Mouse (Mus musculus) CH12.LX (cell line): ENCODE data around the gene Nsl1. TPM values are rescaled to one million over a fixed set of nuclear protein-coding genes. Genes with fewer than 3 reads are reported as not detected.
"Not testable (repeated sequence)": the region's sequence is repeated elsewhere in the genome, so short reads cannot be mapped to it uniquely, and the experiment has no call there.

Experiments
- DNase-seq: peaks from one replicate; pipeline ENCODE4 v3.0.0-alpha.2; 2013; ENCODE audit errors: extremely low read depth
- H3K27ac ChIP-seq: 2 replicates; pipeline ENCODE4 v1.5.1; 2012; ENCODE audit warnings: low read depth, mild to moderate bottlenecking, control low read depth, moderate library complexity; ENCODE audit not compliant: insufficient read depth
- H3K27me3 ChIP-seq: replicated peaks from 2 replicates; pipeline ENCODE3; 2012; ENCODE audit warnings: inconsistent platforms
- H3K36me3 ChIP-seq, 2 experiments: replicated peaks in 1 of 2; 2 replicates each; pipeline versions ENCODE3 to v1.6.1; 2012; ENCODE audit warnings: inconsistent platforms in 1 of 2, low read length in 1 of 2, mild to moderate bottlenecking in 1 of 2, mixed read lengths in 1 of 2, moderate library complexity in 1 of 2; ENCODE audit not compliant: control insufficient read depth in 1 of 2, insufficient read depth in 1 of 2
- H3K4me1 ChIP-seq, 2 experiments: 2 replicates each; pipeline ENCODE4 v1.6.1; 2012; ENCODE audit warnings: inconsistent platforms in 1 of 2, moderate library complexity in 1 of 2; ENCODE audit not compliant: insufficient read depth in 2 of 2, control insufficient read depth in 1 of 2
- H3K4me2 ChIP-seq: 2 replicates; pipeline ENCODE4 v1.6.1; 2012; ENCODE audit warnings: low read depth, mild to moderate bottlenecking, control low read depth; ENCODE audit not compliant: poor library complexity, insufficient read depth, severe bottlenecking
- H3K4me3 ChIP-seq, 3 experiments: fragments of 150-350 bp in 1 of 3; sonication (generic) in 1 of 3; replicated peaks in 1 of 3; 2 replicates each; pipeline versions ENCODE3 to v1.5.1; 2011 to 2012; ENCODE audit warnings: low read depth in 2 of 3, low read length in 2 of 3, mild to moderate bottlenecking in 2 of 3, moderate library complexity in 2 of 3, control low read depth in 1 of 3, improper control_type of control experiment in 1 of 3, inconsistent platforms in 1 of 3, mixed read lengths in 1 of 3; ENCODE audit not compliant: poor library complexity in 1 of 3
- H3K79me2 ChIP-seq: replicated peaks from 2 replicates; pipeline ENCODE4 v1.6.1; 2012; ENCODE audit warnings: mild to moderate bottlenecking, moderate library complexity; ENCODE audit not compliant: control insufficient read depth, poor library complexity, insufficient read depth, severe bottlenecking; ENCODE audit errors: extremely low read depth
- H3K9ac ChIP-seq: 2 replicates; pipeline ENCODE4 v1.6.1; 2012; ENCODE audit warnings: low read depth, mild to moderate bottlenecking, control low read depth, moderate library complexity; ENCODE audit not compliant: insufficient read depth
- H3K9me3 ChIP-seq: replicated peaks from 2 replicates; pipeline ENCODE3; 2012; ENCODE audit warnings: low read length, inconsistent platforms, mixed read lengths
- BHLHE40 ChIP-seq: IDR thresholded peaks from 2 replicates; pipeline ENCODE4 v1.6.1; 2011; ENCODE audit warnings: mild to moderate bottlenecking, low read depth, low read length, improper control_type of control experiment
- CHD1 ChIP-seq: IDR thresholded peaks from 2 replicates; pipeline ENCODE4 v1.6.1; 2012; ENCODE audit warnings: low read depth, low read length, improper control_type of control experiment, inconsistent platforms
- CHD2 ChIP-seq: IDR thresholded peaks from 2 replicates; pipeline ENCODE4 v1.6.1; 2011; ENCODE audit warnings: low read length, improper control_type of control experiment
- ELF1 ChIP-seq: IDR thresholded peaks from 2 replicates; pipeline ENCODE4 v1.6.1; 2014; ENCODE audit warnings: low read depth, mild to moderate bottlenecking, inconsistent platforms, low read length, improper control_type of control experiment
- EP300 ChIP-seq: IDR thresholded peaks from 2 replicates; pipeline ENCODE4 v1.6.1; 2011; ENCODE audit warnings: low read length, improper control_type of control experiment
- IRF4 ChIP-seq: IDR thresholded peaks from 2 replicates; pipeline ENCODE4 v1.6.1; 2014; ENCODE audit warnings: low read depth, mild to moderate bottlenecking, inconsistent platforms, low read length, improper control_type of control experiment
- JUND ChIP-seq: conservative IDR thresholded peaks from 2 replicates; pipeline ENCODE4 v1.6.1; 2011; ENCODE audit warnings: low read depth, low read length, improper control_type of control experiment
- MAFK ChIP-seq: IDR thresholded peaks from 2 replicates; pipeline ENCODE4 v1.6.1; 2011; ENCODE audit warnings: low read length, improper control_type of control experiment; ENCODE audit not compliant: insufficient replicate concordance
- MAX ChIP-seq: IDR thresholded peaks from 2 replicates; pipeline ENCODE4 v1.6.1; 2011; ENCODE audit warnings: low read length, improper control_type of control experiment
- MAZ ChIP-seq: IDR thresholded peaks from 2 replicates; pipeline ENCODE4 v1.6.1; 2012; ENCODE audit warnings: low read depth, mild to moderate bottlenecking, inconsistent platforms, low read length, improper control_type of control experiment, moderate library complexity
- MYC ChIP-seq: IDR thresholded peaks from 2 replicates; pipeline ENCODE4 v1.6.1; 2011; ENCODE audit warnings: low read depth, mild to moderate bottlenecking, improper control_type of control experiment, low read length
- NRF1 ChIP-seq: IDR thresholded peaks from 2 replicates; pipeline ENCODE4 v1.6.1; 2014; ENCODE audit warnings: low read depth, mild to moderate bottlenecking, inconsistent platforms, low read length, improper control_type of control experiment, moderate library complexity
- PAX5 ChIP-seq: IDR thresholded peaks from 2 replicates; pipeline ENCODE4 v1.6.1; 2012; ENCODE audit warnings: low read length, inconsistent platforms, mixed read lengths
- RCOR1 ChIP-seq: conservative IDR thresholded peaks from 2 replicates; pipeline ENCODE4 v1.6.1; 2012; ENCODE audit warnings: low read depth, mild to moderate bottlenecking, inconsistent platforms, low read length, improper control_type of control experiment
- SIN3A ChIP-seq: IDR thresholded peaks from 2 replicates; pipeline ENCODE4 v1.6.1; 2012; ENCODE audit warnings: low read length, improper control_type of control experiment, inconsistent platforms
- TCF12 ChIP-seq: IDR thresholded peaks from 2 replicates; pipeline ENCODE4 v1.6.1; 2014; ENCODE audit warnings: low read depth, mild to moderate bottlenecking, inconsistent platforms, low read length, improper control_type of control experiment
- UBTF ChIP-seq: IDR thresholded peaks from 2 replicates; pipeline ENCODE4 v1.6.1; 2012; ENCODE audit warnings: low read depth, mild to moderate bottlenecking, inconsistent platforms, low read length, improper control_type of control experiment, moderate library complexity
- USF2 ChIP-seq: conservative IDR thresholded peaks from 2 replicates; pipeline ENCODE4 v1.6.1; 2011; ENCODE audit warnings: low read depth, low read length, improper control_type of control experiment
- ZC3H11A ChIP-seq: IDR thresholded peaks from 2 replicates; pipeline ENCODE4 v1.6.1; 2012; ENCODE audit warnings: low read depth, mild to moderate bottlenecking, inconsistent platforms, low read length, improper control_type of control experiment
- ZNF384 ChIP-seq: IDR thresholded peaks from 2 replicates; pipeline ENCODE4 v1.6.1; 2012; ENCODE audit warnings: low read depth, low read length, improper control_type of control experiment, inconsistent platforms
- dilution Hi-C: fragments of 300-500 bp; cut with MboI; formaldehyde crosslinking; loops from 2 replicates; pipeline ENCODE4 v1.14.3; 2020; ENCODE audit warnings: low sequenced_read_pairs; ENCODE audit not compliant: extremely low pct_unique_long_range_greater_than_20kb, extremely low pct_ligation_motif_present
- in situ Hi-C: fragments of 300-500 bp; cut with MboI; formaldehyde crosslinking; loops from 3 replicates; pipeline ENCODE4 v1.14.3; 2019; ENCODE audit warnings: low sequenced_read_pairs, low pct_ligation_motif_present, low pct_unique_long_range_greater_than_20kb, mixed read lengths
- polyA plus RNA-seq: library from polyadenylated mRNA; unstranded; fragments of >175 nt; gene quantifications from 2 replicates; pipeline ENCODE4 v1.2.1, GENCODE M21; 2012; ENCODE audit warnings: low read depth; ENCODE audit not compliant: insufficient read length
- total RNA-seq, 2 experiments: library from RNA; depleted of rRNA; stranded (reverse); fragments of 300-350 nt in 1 of 2; fragments of >200 nt in 1 of 2; gene quantifications; 2 replicates each; pipeline ENCODE4 v1.2.3; 2012 to 2014

The Nsl1 gene
- total and polyA plus RNA-seq, 3 experiments = 16.0 to 27.1 (median 17.4) TPM

- DNase-seq = no peak
- Histone ChIP-seq H3K9ac (no peak overlapping the region), H3K9me3 (no peaks in the 10 kb centered on the region), H3K4me2 (no peak overlapping the region), H3K4me1 (peaks cover 2 to 16% of the 10 kb centered on the region in 2 experiments; a peak in 3 of 4 replicates), H3K4me3 (no peak overlapping the region)
- in situ Hi-C loops (no loop called here), dilution Hi-C loops (no loop called here)
- no peak for TF ChIP-seq RCOR1
- TF ChIP-seq SIN3A = no peak
- no peak for TF ChIP-seq CHD1
- TF ChIP-seq ZNF384 = no peak
- TF ChIP-seq USF2 = no peak
- TF ChIP-seq TCF12 = no peak
- TF ChIP-seq MAZ = no peak
- no peak for TF ChIP-seq ZC3H11A
- no peak for TF ChIP-seq ELF1
- TF ChIP-seq MAX = no peak
- TF ChIP-seq IRF4 = no peak
- TF ChIP-seq, all 38 proteins: peak for 0
- no peaks in the 10 kb centered on the region for H3K27me3 ChIP-seq
- no peak overlapping the region for H3K27ac ChIP-seq
- H3K36me3 ChIP-seq = no peaks in the 10 kb centered on the region
- H3K79me2 ChIP-seq = peaks cover 3% of the 10 kb centered on the region
These were observed 32.6 kb upstream of the Nsl1 start for GRCm38 (mm10) chr1:191030182-191030581.

- H3K4me2 ChIP-seq, H3K9me3 ChIP-seq, H3K27me3 ChIP-seq, H3K4me3 ChIP-seq, in situ Hi-C loops, dilution Hi-C loops, H3K36me3 ChIP-seq, H3K27ac ChIP-seq, DNase-seq, H3K79me2 ChIP-seq, H3K9ac ChIP-seq: not testable (repeated sequence)
- H3K4me1 ChIP-seq = peaks cover 2 to 16% of the 10 kb centered on the region in 2 experiments; a peak in 3 of 4 replicates
These were observed 31.8 kb upstream of the Nsl1 start for GRCm38 (mm10) chr1:191030922-191031425.

GRCm38 (mm10) chr1:191035649-191036048, 27.2 kb upstream of the Nsl1 start:
- Histone ChIP-seq H3K27ac (no peak overlapping the region), H3K79me2 (no peaks in the 10 kb centered on the region), H3K4me2 (no peak overlapping the region), H3K9me3 (no peaks in the 10 kb centered on the region), H3K9ac (no peak overlapping the region), H3K36me3 (peaks cover 0 to 4% of the 10 kb centered on the region in 2 experiments), H3K4me1 (peaks cover 2 to 7% of the 10 kb centered on the region in 2 experiments; a peak in 2 of 4 replicates), H3K27me3 (no peaks in the 10 kb centered on the region), H3K4me3 (no peak overlapping the region)
- dilution Hi-C loops = no loop called here
- TF ChIP-seq PAX5 (no peak), EP300 (no peak), USF2 (no peak), CHD2 (no peak), UBTF (no peak), MYC (no peak), NRF1 (no peak), BHLHE40 (no peak), MAFK (no peak), JUND (no peak), IRF4 (no peak)
- DNase-seq = no peak
- in situ Hi-C loops = no loop called here
